Mouse (Mus musculus) small intestine, adult 2 months (tissue): ENCODE measurements around the gene AL732309.1. TPM values are rescaled to one million over a fixed set of nuclear protein-coding genes. Genes with fewer than 3 reads are reported as not detected.

Experiments
- H3K27ac ChIP-seq: fragments of 200-500 bp; 2 replicates; pipeline ENCODE4 v1.5.1; 2012; ENCODE audit warnings: low read depth, low read length, control low read depth, inconsistent platforms; ENCODE audit not compliant: insufficient read depth
- H3K27me3 ChIP-seq: fragments of 200-500 bp; 2 replicates; pipeline ENCODE4 v1.6.1; 2012; ENCODE audit warnings: mild to moderate bottlenecking, moderate library complexity, low read length, inconsistent platforms; ENCODE audit not compliant: control insufficient read depth, insufficient read depth
- H3K36me3 ChIP-seq: fragments of 200-500 bp; 2 replicates; pipeline ENCODE4 v1.6.1; 2012; ENCODE audit warnings: mild to moderate bottlenecking, low read length, control low read depth, inconsistent platforms; ENCODE audit not compliant: control insufficient read depth, insufficient read depth
- H3K4me1 ChIP-seq: fragments of 200-500 bp; 2 replicates; pipeline ENCODE4 v1.6.1; 2012; ENCODE audit warnings: low read length, inconsistent platforms, mixed read lengths; ENCODE audit not compliant: control insufficient read depth, insufficient read depth, insufficient read length
- H3K4me3 ChIP-seq: fragments of 200-500 bp; 2 replicates; pipeline ENCODE4 v1.5.1; 2012; ENCODE audit warnings: low read depth, mild to moderate bottlenecking, control low read depth, inconsistent platforms, low read length, moderate library complexity
- CTCF ChIP-seq: fragments of 200-500 bp; IDR thresholded peaks from 2 replicates; pipeline ENCODE4 v1.5.1; 2012; ENCODE audit warnings: low read depth, mild to moderate bottlenecking, control low read depth, inconsistent platforms, low read length, moderate library complexity, mixed read lengths; ENCODE audit not compliant: insufficient replicate concordance, insufficient read length; ENCODE audit errors: extremely low read depth
- POLR2A ChIP-seq: fragments of 200-500 bp; IDR thresholded peaks from 2 replicates; pipeline ENCODE4 v1.6.1; 2012; ENCODE audit warnings: low read depth, mild to moderate bottlenecking, control low read depth, inconsistent platforms, low read length, moderate library complexity
- WGBS: fragments of 180-500 bp; shearing (Covaris S2); methylation state at CpG from one replicate; pipeline ENCODE4 v1.1.7; 2018; 5-methylcytosine and 5-hydroxymethylcytosine counted together
- polyA plus RNA-seq: library from polyadenylated mRNA; depleted of rRNA; stranded (reverse); fragments of >200 nt; gene quantifications from 2 replicates; pipeline ENCODE4 v1.2.3, GENCODE M21; 2012

The AL732309.1 gene
- polyA plus RNA-seq, 1 experiment, result 45.8 TPM

- 78% methylated on average over 12 of the region's 12 CpGs for WGBS
- Histone ChIP-seq H3K4me3 (no peak overlapping the region), H3K36me3 (no peaks in the 10 kb centered on the region), H3K4me1 (peaks cover 29% of the 10 kb centered on the region), H3K27me3 (no peaks in the 10 kb centered on the region), H3K27ac (no peak overlapping the region)
- TF ChIP-seq POLR2A (no peak), CTCF (no peak)
Observed at GRCm38 (mm10) chr2:25231038-25231437, 15.6 kb downstream of the AL732309.1 start.

GRCm38 (mm10) chr2:25230581-25230980 lies 16.1 kb downstream of the AL732309.1 start:
- H3K27ac ChIP-seq, result no peak overlapping the region
- TF ChIP-seq POLR2A, result no peak
- TF ChIP-seq CTCF, result no peak
- 90% methylated on average over 7 of the region's 7 CpGs for WGBS
- no peaks in the 10 kb centered on the region for H3K36me3 ChIP-seq
- peaks cover 25% of the 10 kb centered on the region for H3K4me1 ChIP-seq
- H3K27me3 ChIP-seq, result no peaks in the 10 kb centered on the region
- no peak overlapping the region for H3K4me3 ChIP-seq

- no peaks in the 10 kb centered on the region for H3K36me3 ChIP-seq
- H3K27me3 ChIP-seq, result no peaks in the 10 kb centered on the region
- H3K27ac ChIP-seq, result no peak overlapping the region
- no peak overlapping the region for H3K4me3 ChIP-seq
- WGBS, result 93% methylated on average over 5 of the region's 5 CpGs
- H3K4me1 ChIP-seq, result peaks cover 17% of the 10 kb centered on the region
- no peak for TF ChIP-seq CTCF
- TF ChIP-seq POLR2A, result no peak
Observed at GRCm38 (mm10) chr2:25229582-25229981, 17.1 kb downstream of the AL732309.1 start.

GRCm38 (mm10) chr2:25228995-25229530 lies 17.6 kb downstream of the AL732309.1 start:
- TF ChIP-seq CTCF (no peak), POLR2A (no peak)
- 77% methylated on average over 6 of the region's 6 CpGs for WGBS
- Histone ChIP-seq H3K4me3 (no peak overlapping the region), H3K4me1 (peaks cover 12% of the 10 kb centered on the region), H3K27me3 (no peaks in the 10 kb centered on the region), H3K36me3 (no peaks in the 10 kb centered on the region), H3K27ac (peak overlapping the region; percentile 56)

- Histone ChIP-seq H3K27ac (peak overlapping the region; percentile 56), H3K27me3 (no peaks in the 10 kb centered on the region), H3K4me1 (peaks cover 8% of the 10 kb centered on the region), H3K36me3 (peaks cover under 1% of the 10 kb centered on the region), H3K4me3 (peak overlapping the region; percentile 30)
- WGBS, result 1% methylated on average over 7 of the region's 7 CpGs
- TF ChIP-seq POLR2A (0 out of 2 replicates have a peak, but pooled peaks have one; percentile 32), CTCF (peak; percentile 78)
Observed at GRCm38 (mm10) chr2:25228431-25228889, 18.2 kb downstream of the AL732309.1 start.

GRCm38 (mm10) chr2:25227406-25227805 lies 19.3 kb downstream of the AL732309.1 start:
- 89% methylated on average over 4 of the region's 4 CpGs for WGBS
- Histone ChIP-seq H3K36me3 (peaks cover 4% of the 10 kb centered on the region), H3K27ac (no peak overlapping the region), H3K4me1 (peaks cover 6% of the 10 kb centered on the region), H3K4me3 (no peak overlapping the region), H3K27me3 (no peaks in the 10 kb centered on the region)
- no peak for TF ChIP-seq POLR2A
- no peak for TF ChIP-seq CTCF

GRCm38 (mm10) chr2:25226864-25227263 lies 19.8 kb downstream of the AL732309.1 start:
- 76% methylated on average over 5 of the region's 5 CpGs for whole genome bisulfite sequencing
- TF ChIP-seq CTCF (no peak), POLR2A (no peak)
- peaks cover 7% of the 10 kb centered on the region for H3K4me1 ChIP-seq
- peaks cover 7% of the 10 kb centered on the region for H3K36me3 ChIP-seq
- H3K27me3 ChIP-seq, result no peaks in the 10 kb centered on the region
- no peak overlapping the region for H3K27ac ChIP-seq
- H3K4me3 ChIP-seq, result no peak overlapping the region
